Mouse (Mus musculus) hindbrain, embryonic 16.5 days (tissue): ENCODE measurements around the gene Gm21103. TPM values are rescaled to one million over a fixed set of nuclear protein-coding genes. Genes with fewer than 3 reads are reported as not detected.
"Not testable (repeated sequence)": the region's sequence is repeated elsewhere in the genome, so short reads cannot be mapped to it uniquely, and the experiment has no call there.

Experiments
- ATAC-seq: fragments of 200-750 bp; cut with Nextera tagmentation; 2 replicates; pipeline ENCODE4 v1.8.0; 2017; ENCODE audit warnings: moderate TSS enrichment, moderate library complexity
- H3K27ac ChIP-seq: fragments of 300-500 bp; sonication (generic); 2 replicates; pipeline ENCODE4 v1.5.1; 2014; ENCODE audit warnings: low read depth, mild to moderate bottlenecking, control low read depth, low read length, moderate library complexity
- H3K27me3 ChIP-seq: fragments of 300-500 bp; sonication (generic); replicated peaks from 2 replicates; pipeline ENCODE4 v1.6.1; 2014; ENCODE audit warnings: low read length; ENCODE audit not compliant: control insufficient read depth, insufficient read depth
- H3K36me3 ChIP-seq: fragments of 300-500 bp; sonication (generic); 2 replicates; pipeline ENCODE4 v1.6.1; 2014; ENCODE audit warnings: mild to moderate bottlenecking, low read length, moderate library complexity, mixed read lengths; ENCODE audit not compliant: control insufficient read depth, insufficient read depth
- H3K4me1 ChIP-seq: fragments of 300-500 bp; sonication (generic); 2 replicates; pipeline ENCODE4 v1.6.1; 2014; ENCODE audit warnings: low read depth, low read length; ENCODE audit not compliant: control insufficient read depth, insufficient read depth
- H3K4me2 ChIP-seq: fragments of 300-500 bp; sonication (generic); 2 replicates; pipeline ENCODE4 v1.6.1; 2014; ENCODE audit warnings: mild to moderate bottlenecking, low read length, control low read depth, moderate library complexity
- H3K4me3 ChIP-seq: fragments of 300-500 bp; sonication (generic); 2 replicates; pipeline ENCODE4 v1.5.1; 2014; ENCODE audit warnings: mild to moderate bottlenecking, low read length, control low read depth, moderate library complexity
- H3K9ac ChIP-seq: fragments of 300-500 bp; sonication (generic); 2 replicates; pipeline ENCODE4 v1.6.1; 2014; ENCODE audit warnings: low read depth, mild to moderate bottlenecking, control low read depth, low read length, moderate library complexity
- H3K9me3 ChIP-seq: fragments of 300-500 bp; sonication (generic); 2 replicates; pipeline ENCODE4 v1.6.1; 2014; ENCODE audit warnings: mild to moderate bottlenecking, low read length, moderate library complexity; ENCODE audit not compliant: control insufficient read depth
- WGBS: fragments of 180-500 bp; shearing (Covaris S2); extraction: QIAGEN DNeasy Blood & Tissue Kit; methylation state at CpG from one replicate; pipeline ENCODE4 v1.1.7; 2014; 5-methylcytosine and 5-hydroxymethylcytosine counted together
- polyA plus RNA-seq: library from polyadenylated mRNA; unstranded; fragments of >200 nt; fragmentation: Nextera tagmentation; extraction: Ambion mirVana; gene quantifications from 2 replicates; pipeline ENCODE4 v1.2.1, GENCODE M21; 2015

Gm21103 gene
- not detected in 2 replicates for polyA plus RNA-seq

DNA sequence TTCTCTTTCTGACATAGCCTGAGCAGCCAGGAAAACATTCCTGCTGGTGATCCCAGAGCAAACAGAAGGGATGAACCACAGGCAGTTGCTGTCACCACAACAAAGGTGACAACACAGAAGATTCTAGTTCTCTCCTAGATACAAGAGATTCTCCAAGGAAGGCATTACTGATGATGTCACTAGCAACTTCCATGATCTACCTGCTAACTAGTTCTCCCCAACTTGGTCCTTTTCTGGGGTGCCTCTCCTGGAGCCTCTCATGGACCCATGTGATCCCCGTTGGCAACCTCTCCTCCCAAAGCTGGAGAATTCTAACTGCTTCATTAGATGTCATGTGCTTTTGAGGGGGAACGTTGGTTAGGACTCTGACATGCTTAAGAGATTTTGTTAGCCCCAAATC is at the start of gene Gm21103:
Gene Gm21103, minus strand, starts transcription at position 101 of the 400 bp plus-strand sequence.
- not testable (repeated sequence) for H3K9ac ChIP-seq, ATAC-seq, H3K27me3 ChIP-seq, H3K36me3 ChIP-seq, H3K4me3 ChIP-seq, H3K4me1 ChIP-seq, H3K27ac ChIP-seq, H3K4me2 ChIP-seq, H3K9me3 ChIP-seq
- 78% methylated on average over 2 of the region's 2 CpGs for WGBS

DNA sequence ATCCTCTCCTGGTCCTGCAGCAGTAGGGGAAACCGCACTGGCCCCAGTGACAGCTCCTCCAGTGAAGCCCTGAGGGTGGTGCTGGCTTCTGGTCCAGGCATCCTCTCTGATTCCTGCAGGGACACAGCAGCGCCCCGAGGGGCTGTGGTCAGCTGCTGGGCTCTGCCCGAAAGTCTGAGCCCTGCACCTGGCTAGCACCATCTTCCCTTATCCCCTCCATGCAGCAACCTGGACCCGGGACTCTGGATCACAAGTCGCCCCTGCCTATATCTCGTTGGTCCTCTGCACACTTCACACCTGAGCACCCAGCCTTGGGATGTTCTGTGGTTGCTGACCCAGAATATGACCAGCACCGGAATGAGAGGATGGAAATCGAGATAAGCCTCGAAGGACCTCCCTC is 38.9 kb upstream of the Gm21103 start, which contains the start of gene Gm3618:
Gene Gm3618, minus strand, starts transcription at position 101 of the 400 bp plus-strand sequence.
- H3K4me2 ChIP-seq, H3K4me3 ChIP-seq, H3K4me1 ChIP-seq, H3K36me3 ChIP-seq, H3K27ac ChIP-seq, ATAC-seq, H3K9ac ChIP-seq, H3K27me3 ChIP-seq, H3K9me3 ChIP-seq: not testable (repeated sequence)
- WGBS, result no CpG with 5 or more reads among the region's 10 CpGs

DNA sequence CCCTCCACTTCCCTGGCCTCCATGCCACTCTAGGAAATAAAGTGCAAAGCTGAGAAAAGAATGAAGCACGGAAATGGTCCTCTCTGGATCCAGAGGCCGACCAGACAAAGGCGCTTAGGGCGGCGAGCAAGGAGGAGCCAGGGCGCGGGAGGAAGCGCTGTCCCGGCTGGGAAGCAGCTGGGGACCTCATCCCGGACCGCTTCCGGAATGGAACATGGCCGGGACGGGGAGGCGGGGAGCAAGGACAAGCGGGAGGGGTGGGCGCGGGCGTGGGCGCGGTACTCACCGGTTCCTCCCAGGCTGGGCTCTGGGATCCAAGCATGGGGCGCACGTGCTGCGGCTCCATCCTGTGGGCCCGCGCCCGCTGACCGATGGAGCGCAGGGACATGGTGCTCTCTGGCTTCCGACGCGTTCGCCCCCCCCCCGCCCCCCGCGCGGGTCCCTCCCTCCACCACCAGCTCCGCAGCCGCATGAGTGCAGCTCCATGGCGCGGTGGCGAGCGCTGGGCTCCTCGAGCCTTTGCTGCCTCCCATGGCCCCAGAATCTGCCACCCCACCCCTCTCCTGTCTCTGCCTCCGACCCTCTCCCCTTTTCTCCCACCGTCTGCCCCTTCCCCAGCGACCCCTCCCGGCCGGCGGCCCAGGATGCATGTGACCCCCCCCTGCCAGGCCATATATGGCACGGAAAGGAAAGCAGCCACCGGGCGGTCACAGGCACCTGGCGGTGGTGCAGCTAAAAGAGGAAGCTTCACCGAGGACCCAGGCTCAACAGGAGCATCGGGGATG is 17.5 kb downstream of the Gm21103 start, which contains the start of gene Gm3411:
Gene Gm3411, minus strand, starts transcription at position 320 of the 785 bp plus-strand sequence.
- Histone ChIP-seq H3K4me3 (peak within 1 kb of the TSS; percentile 53), H3K4me2 (peak within 1 kb of the TSS; percentile 60), H3K9ac (peak within 1 kb of the TSS; percentile 70), H3K27ac (0 out of 2 replicates have a peak within 1 kb of the TSS, but pooled peaks have one; percentile 17)
- under 1% methylated on average over 40 of the region's 57 CpGs for WGBS
- H3K27me3 ChIP-seq, ATAC-seq, H3K4me1 ChIP-seq, H3K9me3 ChIP-seq, H3K36me3 ChIP-seq: not testable (repeated sequence)

Other genes with a start within 250 kb of the Gm21103 start
- gene Gm6337, start 246.6 kb downstream of the Gm21103 start, polyA plus RNA-seq, result 0.16 TPM in 1 of 2 replicates, not detected in the other
- gene Gm8206, start 210.9 kb downstream of the Gm21103 start, polyA plus RNA-seq, result 6.1 and 9.0 TPM in 2 replicates
- gene Gm3468, start 196.2 kb downstream of the Gm21103 start, polyA plus RNA-seq, result 4.9 and 5.1 TPM in 2 replicates
- gene Gm3476, start 179.0 kb downstream of the Gm21103 start, polyA plus RNA-seq, result not detected in 2 replicates
- gene Gm21560, start 85.6 kb downstream of the Gm21103 start, polyA plus RNA-seq, result not detected in 2 replicates
- 10.7 and 10.8 TPM in 2 replicates for gene Gm3411, start 17.6 kb downstream of the Gm21103 start, polyA plus RNA-seq
- gene Gm3618, start 38.8 kb upstream of the Gm21103 start, polyA plus RNA-seq, result not detected in 2 replicates
- gene Gm16440, start 85.5 kb upstream of the Gm21103 start, polyA plus RNA-seq, result not detected in 2 replicates
- gene Gm3591, start 107.6 kb upstream of the Gm21103 start, polyA plus RNA-seq, result 7.0 and 9.2 TPM in 2 replicates
- gene Gm3594, start 139.8 kb upstream of the Gm21103 start, polyA plus RNA-seq, result not detected in 2 replicates
- gene Gm8356, start 232.4 kb upstream of the Gm21103 start, polyA plus RNA-seq, result not detected in 2 replicates